ENCODE assay signal across 17 mouse cellular contexts in genomic region chr17:10695421-10695820, GRCm38 (mm10).
"Had no signal": no experiment of that assay in that cellular context is flagged by ENCODE, and none has a peak within 500 bp of the region (broad histone marks: within the 10 kb centered on the region; RNA-seq: fewer than 3 reads in every experiment).

No protein-coding gene starts in this region.

- H3K4me1 ChIP-seq: lung, embryonic 15.5 days; megakaryocyte, embryonic 14.5 days; midbrain, embryonic 13.5 days; midbrain, embryonic 15.5 days; neural tube, embryonic 12.5 days; stomach, embryonic 15.5 days had no signal

- H3K27me3 ChIP-seq: lung, embryonic 15.5 days; megakaryocyte, embryonic 14.5 days; midbrain, embryonic 13.5 days; midbrain, embryonic 15.5 days; neural tube, embryonic 12.5 days; stomach, embryonic 15.5 days had no signal

- H3K4me3 ChIP-seq: lung, embryonic 15.5 days; megakaryocyte, embryonic 14.5 days; midbrain, embryonic 13.5 days; midbrain, embryonic 15.5 days; neural tube, embryonic 12.5 days; stomach, embryonic 15.5 days had no signal

- ATAC-seq: lung, postnatal 0 days; midbrain, embryonic 13.5 days; midbrain, embryonic 15.5 days had no signal

- H3K27ac ChIP-seq: lung, embryonic 15.5 days; macrophage; midbrain, embryonic 13.5 days; midbrain, embryonic 15.5 days; neural tube, embryonic 12.5 days; stomach, embryonic 15.5 days; stomach, postnatal 0 days had no signal

- DNase-seq: lung, adult 2 months; lung, postnatal 14 days; lung, postnatal 36 days; right cerebral cortex, postnatal 14 days; thymus, adult 2 months; thymus, postnatal 25 days; thymus, postnatal 4 days had no signal

- H3K4me2 ChIP-seq: lung, embryonic 15.5 days; midbrain, embryonic 11.5 days; midbrain, embryonic 13.5 days; midbrain, embryonic 15.5 days; neural tube, embryonic 12.5 days; stomach, embryonic 15.5 days had no signal

- H3K9me3 ChIP-seq: lung, embryonic 15.5 days; midbrain, embryonic 13.5 days; midbrain, embryonic 15.5 days; neural tube, embryonic 12.5 days; stomach, embryonic 15.5 days had no signal

- H3K36me3 ChIP-seq: lung, embryonic 15.5 days; midbrain, embryonic 13.5 days; midbrain, embryonic 15.5 days; neural tube, embryonic 12.5 days; stomach, embryonic 15.5 days had no signal

- H3K9ac ChIP-seq: lung, embryonic 15.5 days; midbrain, embryonic 13.5 days; midbrain, embryonic 15.5 days; neural tube, embryonic 12.5 days; stomach, embryonic 15.5 days had no signal
